Mouse (Mus musculus): Measurements from ENCODE around the gene Sel1l3.

- TF ChIP-seq CTCF (IDR thresholded peaks at IDR 0.05; ENCODE audit: extremely low read depth, insufficient read length, insufficient replicate concordance, low read depth, low read length) (no peak), POLR2A (IDR thresholded peaks at IDR 0.05; ENCODE audit: low read depth, low read length) (no peak)
These were observed 152.1 kb downstream of the Sel1l3 start for GRCm38 (mm10) chr5:53061532-53062130.
